Comparison of ENCODE assay signal across 29 mouse cellular contexts in the genomic region with DNA sequence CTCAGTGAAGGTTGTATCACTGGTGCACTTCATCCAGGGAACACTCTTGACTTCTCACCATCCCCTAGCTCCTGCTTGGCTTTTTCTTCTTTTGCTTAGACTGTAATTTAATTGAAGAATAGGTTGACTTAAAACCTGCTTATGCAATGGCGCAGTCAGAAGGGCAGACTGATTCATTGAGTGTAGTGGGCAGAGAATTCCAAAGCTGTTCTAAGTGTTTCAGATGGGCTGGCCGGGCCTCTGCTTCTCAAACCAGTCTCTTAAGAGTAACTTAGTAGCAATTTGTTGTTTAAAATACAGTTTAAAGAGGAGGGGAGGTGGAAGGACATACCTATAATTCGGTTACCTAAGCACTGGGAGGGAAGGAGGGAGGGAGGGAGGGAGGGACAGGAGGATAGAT. TPM values are rescaled to one million over a fixed set of nuclear protein-coding genes. Genes with fewer than 3 reads are reported as not detected.
DNase-seq lines count a peak whose midpoint lies in the region; ATAC-seq and TF ChIP-seq lines count a peak whose summit lies in the region.
"Had no signal": no experiment of that assay in that cellular context is flagged by ENCODE, and none has a peak within 500 bp of the region (broad histone marks: within the 10 kb centered on the region; RNA-seq: fewer than 3 reads in every experiment).

No protein-coding gene starts in this region.

- H3K4me3 ChIP-seq in forebrain, embryonic 11.5 days (ENCODE audit: low read depth, low read length), result no peak overlapping the region
- H3K4me3 ChIP-seq in forebrain, embryonic 15.5 days, result no peak overlapping the region
- H3K4me3 ChIP-seq in liver, adult 2 months (ENCODE audit: insufficient read depth, low read depth, low read length), result no peak overlapping the region
- no peak overlapping the region for H3K4me3 ChIP-seq in liver, embryonic 12.5 days
- no peak overlapping the region for H3K4me3 ChIP-seq in lung, postnatal 0 days (ENCODE audit: low read depth, low read length)
- H3K4me3 ChIP-seq: embryonic facial prominence, embryonic 13.5 days; embryonic facial prominence, embryonic 15.5 days; erythroblast, embryonic 14.5 days; forebrain, embryonic 10.5 days; forebrain, embryonic 13.5 days had no signal

- H3K27me3 ChIP-seq in forebrain, embryonic 11.5 days (ENCODE audit: control insufficient read depth, insufficient read depth, low read length), result no peaks in the 10 kb centered on the region
- no peaks in the 10 kb centered on the region for H3K27me3 ChIP-seq in forebrain, embryonic 15.5 days
- no peaks in the 10 kb centered on the region for H3K27me3 ChIP-seq in liver, adult 2 months (ENCODE audit: control insufficient read depth, insufficient read depth, low read length)
- H3K27me3 ChIP-seq in liver, embryonic 12.5 days (replicated peaks), result peaks cover 42% of the 10 kb centered on the region
- no peaks in the 10 kb centered on the region for H3K27me3 ChIP-seq in lung, postnatal 0 days (replicated peaks; ENCODE audit: insufficient read depth, low read length)
- H3K27me3 ChIP-seq: CH12.LX; embryonic facial prominence, embryonic 13.5 days; embryonic facial prominence, embryonic 15.5 days; forebrain, embryonic 13.5 days had no signal

- H3K4me1 ChIP-seq in forebrain, embryonic 11.5 days (replicated peaks; ENCODE audit: control insufficient read depth, insufficient read depth, low read length), result peaks cover 5% of the 10 kb centered on the region; the same call in 1 of the 2 replicates
- peaks cover 37% of the 10 kb centered on the region for H3K4me1 ChIP-seq in forebrain, embryonic 15.5 days
- peaks cover 36% of the 10 kb centered on the region for H3K4me1 ChIP-seq in liver, adult 2 months (ENCODE audit: control insufficient read depth, insufficient read depth, low read length)
- peaks cover 9% of the 10 kb centered on the region; the same call in 1 of the 2 replicates for H3K4me1 ChIP-seq in liver, embryonic 12.5 days
- peaks cover 12% of the 10 kb centered on the region for H3K4me1 ChIP-seq in lung, postnatal 0 days (ENCODE audit: insufficient read depth, low read depth, low read length)

- no peaks in the 10 kb centered on the region for H3K9me3 ChIP-seq in forebrain, embryonic 11.5 days (ENCODE audit: control insufficient read depth, low read length)
- H3K9me3 ChIP-seq in forebrain, embryonic 15.5 days, result no peaks in the 10 kb centered on the region
- H3K9me3 ChIP-seq in liver, embryonic 12.5 days (replicated peaks), result no peaks in the 10 kb centered on the region
- H3K9me3 ChIP-seq in lung, postnatal 0 days (ENCODE audit: low read length), result no peaks in the 10 kb centered on the region
- H3K9me3 ChIP-seq: embryonic facial prominence, embryonic 13.5 days; embryonic facial prominence, embryonic 15.5 days; forebrain, embryonic 10.5 days; forebrain, embryonic 13.5 days had no signal

- WGBS in forebrain, embryonic 11.5 days, result 88% methylated on average over 3 of the region's 3 CpGs
- 88% methylated on average over 3 of the region's 3 CpGs for WGBS in forebrain, embryonic 15.5 days
- WGBS in liver, adult 2 months, result 56% methylated on average over 3 of the region's 3 CpGs
- 41% methylated on average over 3 of the region's 3 CpGs for WGBS in liver, embryonic 12.5 days (ENCODE audit: insufficient replicate concordance)
- 53% methylated on average over 3 of the region's 3 CpGs for WGBS in lung, postnatal 0 days

- peaks cover 33% of the 10 kb centered on the region for H3K79me2 ChIP-seq in liver, adult 2 months (ENCODE audit: control insufficient read depth, insufficient read depth, low read length)

- no peak overlapping the region for H3K4me2 ChIP-seq in forebrain, embryonic 11.5 days (ENCODE audit: low read depth, low read length, severe bottlenecking)
- H3K4me2 ChIP-seq in forebrain, embryonic 15.5 days (replicated peaks), result no peak overlapping the region
- H3K4me2 ChIP-seq in liver, embryonic 12.5 days, result no peak overlapping the region
- H3K4me2 ChIP-seq in lung, postnatal 0 days (replicated peaks; ENCODE audit: low read depth, low read length), result no peak overlapping the region
- H3K4me2 ChIP-seq: embryonic facial prominence, embryonic 13.5 days; embryonic facial prominence, embryonic 15.5 days; forebrain, embryonic 13.5 days had no signal

- TF ChIP-seq EP300 in lung, postnatal 0 days (IDR thresholded peaks at IDR 0.05), result no peak

- DNase-seq in forebrain, embryonic 11.5 days (ENCODE audit: low spot score), result peak; percentile 10
- peak; percentile 16 for DNase-seq in liver, adult 2 months (ENCODE audit: extremely low read depth, low read depth, low spot score)
- DNase-seq in lung, postnatal 0 days (ENCODE audit: low spot score), result peak; percentile 56
- DNase-seq in lung, postnatal 4 days, result no peak
- peak; percentile 54 for DNase-seq in lung, postnatal 36 days
- no peak for DNase-seq in lung, postnatal 14 days
- DNase-seq: adrenal gland, adult 2 months; adrenal gland, postnatal 10 days; adrenal gland, postnatal 25 days; B cell, adult 2 months; cerebellum, adult 11 months; cerebellum, adult 18-20 months; cerebellum, adult 8-10 months; cerebellum, adult 9-11 months; cerebellum, postnatal 14 days; cerebellum, postnatal 36 days; embryo, embryonic 11 days had no signal

- ATAC-seq in forebrain, embryonic 11.5 days (replicated peaks; ENCODE audit: low FRiP score), result no peak
- ATAC-seq in forebrain, embryonic 15.5 days (replicated peaks), result no peak
- no peak for ATAC-seq in liver, embryonic 12.5 days
- ATAC-seq in lung, postnatal 0 days, result no peak
- ATAC-seq: CD4-positive, CD25-positive, alpha-beta regulatory T cell, adult 4 months; forebrain, embryonic 13.5 days; forebrain, embryonic 16.5 days had no signal

- TF ChIP-seq POLR2A in liver, adult 2 months (IDR thresholded peaks at IDR 0.05; ENCODE audit: extremely low read depth, insufficient read depth, low read length), result no peak

- no peak overlapping the region for H3K27ac ChIP-seq in forebrain, embryonic 11.5 days (ENCODE audit: low read depth, low read length)
- H3K27ac ChIP-seq in forebrain, embryonic 15.5 days (replicated peaks), result no peak overlapping the region
- H3K27ac ChIP-seq in liver, adult 2 months (replicated peaks; ENCODE audit: insufficient read depth, low read depth, low read length), result peak overlapping the region; percentile 10; the same call in 1 of the 2 replicates
- H3K27ac ChIP-seq in liver, embryonic 12.5 days, result no peak overlapping the region
- H3K27ac ChIP-seq in lung, postnatal 0 days (ENCODE audit: low read length), result 0 out of 2 replicates have a peak overlapping the region, but pooled peaks have one; percentile 38
- H3K27ac ChIP-seq: embryonic facial prominence, embryonic 13.5 days; embryonic facial prominence, embryonic 15.5 days; forebrain, embryonic 10.5 days; forebrain, embryonic 13.5 days had no signal

- no peak overlapping the region for H3K9ac ChIP-seq in forebrain, embryonic 11.5 days (ENCODE audit: low read length)
- H3K9ac ChIP-seq in forebrain, embryonic 15.5 days (replicated peaks), result no peak overlapping the region
- no peak overlapping the region for H3K9ac ChIP-seq in liver, adult 2 months (ENCODE audit: low read depth, low read length)
- no peak overlapping the region for H3K9ac ChIP-seq in liver, embryonic 12.5 days
- H3K9ac ChIP-seq in lung, postnatal 0 days (replicated peaks; ENCODE audit: low read depth), result no peak overlapping the region
- H3K9ac ChIP-seq: embryonic facial prominence, embryonic 13.5 days; embryonic facial prominence, embryonic 15.5 days; forebrain, embryonic 13.5 days had no signal

- H3K36me3 ChIP-seq in forebrain, embryonic 11.5 days (ENCODE audit: control insufficient read depth, insufficient read depth, low read length), result no peaks in the 10 kb centered on the region
- H3K36me3 ChIP-seq in forebrain, embryonic 15.5 days, result no peaks in the 10 kb centered on the region
- H3K36me3 ChIP-seq in liver, adult 2 months (ENCODE audit: control insufficient read depth, insufficient read depth, low read length), result no peaks in the 10 kb centered on the region
- H3K36me3 ChIP-seq in liver, embryonic 12.5 days, result no peaks in the 10 kb centered on the region
- no peaks in the 10 kb centered on the region for H3K36me3 ChIP-seq in lung, postnatal 0 days (ENCODE audit: insufficient read depth, low read length)
- H3K36me3 ChIP-seq: embryonic facial prominence, embryonic 13.5 days; embryonic facial prominence, embryonic 15.5 days; forebrain, embryonic 10.5 days; G1E had no signal

- no peak for TF ChIP-seq CTCF in liver, adult 2 months (IDR thresholded peaks at IDR 0.05; ENCODE audit: low read depth, low read length)
- TF ChIP-seq CTCF in lung, postnatal 0 days (IDR thresholded peaks at IDR 0.05), result no peak

RNA-seq across cellular contexts. Expression of gene Pard3, which starts 5.0 kb away (rescaled TPM):
- 39.8 and 42.0 TPM in 2 replicates for polyA plus RNA-seq in forebrain, embryonic 11.5 days (2014; fragmentation: Nextera tagmentation; extraction: Ambion mirVana)
- polyA plus RNA-seq in forebrain, embryonic 15.5 days (2015; fragmentation: Nextera tagmentation; extraction: Ambion mirVana), result 18.0 and 18.6 TPM in 2 replicates
- total RNA-seq in liver, adult 2 months (2014; rRNA removed), result 47.4 and 54.9 TPM in 2 replicates
- polyA plus RNA-seq in liver, adult 2 months (2012; rRNA removed), result 61.4 and 62.4 TPM in 2 replicates
- polyA plus RNA-seq in liver, embryonic 12.5 days (2016; fragmentation: Nextera tagmentation; extraction: Ambion mirVana), result 8.5 and 9.7 TPM in 2 replicates
- polyA plus RNA-seq in lung, postnatal 0 days (2015; fragmentation: Nextera tagmentation; extraction: Ambion mirVana), result 13.2 and 16.2 TPM in 2 replicates
- total RNA-seq: common myeloid progenitor, adult 5-6 weeks had no signal
- polyA plus RNA-seq: G1E had no signal

Comparison
In these comparisons a context has a peak if more than half of its experiments do, and no peak if none do; other contexts are left out.
1. DNase-seq: peak in forebrain, embryonic 11.5 days (single experiment), liver, adult 2 months (single experiment), lung, postnatal 0 days (single experiment) and lung, postnatal 36 days (single experiment); none in lung, postnatal 4 days (0 of 2) and lung, postnatal 14 days (single experiment).
2. H3K27ac ChIP-seq: peak in liver, adult 2 months (single experiment) and lung, postnatal 0 days (single experiment); none in forebrain, embryonic 11.5 days (single experiment), forebrain, embryonic 15.5 days (single experiment) and liver, embryonic 12.5 days (single experiment).